Mouse (Mus musculus) testis, adult 2 months (tissue): ENCODE data around the gene Gm9195.

Source experiments
- CTCF ChIP-seq: fragments of 200-500 bp; IDR thresholded peaks from 2 replicates; pipeline ENCODE4 v1.5.1; 2012; ENCODE audit warnings: low read depth, mild to moderate bottlenecking, inconsistent platforms, low read length, moderate library complexity; ENCODE audit not compliant: control insufficient read depth, insufficient read depth, insufficient replicate concordance
- POLR2A ChIP-seq: fragments of 200-500 bp; IDR thresholded peaks from 2 replicates; pipeline ENCODE4 v1.6.1; 2012; ENCODE audit warnings: low read depth, mild to moderate bottlenecking, inconsistent platforms, low read length, moderate library complexity; ENCODE audit not compliant: control insufficient read depth

DNA sequence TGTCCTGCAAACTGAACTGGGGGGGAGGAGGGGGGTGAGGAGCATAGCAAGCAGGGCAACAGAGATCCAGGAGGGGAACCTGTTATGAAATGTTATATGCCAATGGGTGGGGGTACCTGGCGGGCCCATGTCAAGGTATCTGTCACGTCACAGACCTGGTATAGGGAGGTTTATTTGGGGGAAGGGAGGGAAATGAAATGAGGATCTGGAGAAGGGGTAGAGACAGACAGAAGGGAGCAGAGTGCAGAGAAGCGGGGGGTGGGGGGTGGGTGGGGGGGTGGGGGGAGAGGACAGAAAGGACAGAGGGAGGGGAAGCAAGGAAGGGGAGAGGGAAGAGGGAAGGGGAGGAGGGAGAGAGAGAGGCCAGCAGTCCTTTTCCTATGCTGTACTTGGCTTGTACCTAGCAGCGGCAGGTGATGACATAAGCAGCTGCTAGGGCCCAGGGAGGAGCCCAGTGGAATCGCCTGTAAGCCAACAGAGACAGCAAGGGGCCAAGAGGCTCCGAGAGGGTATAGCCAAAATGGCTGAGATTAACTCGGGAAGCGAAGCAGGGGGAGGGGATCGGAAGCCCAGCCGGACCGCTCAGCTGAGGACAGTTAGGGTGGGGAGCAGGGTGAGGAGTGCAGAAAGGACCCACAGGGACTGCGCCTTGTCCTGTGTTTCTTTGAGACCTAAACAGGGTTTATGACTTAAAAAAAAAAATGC, 14.5 kb upstream of the Gm9195 start:
- TF ChIP-seq CTCF (no peak), POLR2A (no peak)
